Mouse (Mus musculus): ENCODE measurements around the gene 4933427D14Rik.
"Not testable (repeated sequence)": the region's sequence is repeated elsewhere in the genome, so short reads cannot be mapped to it uniquely, and the experiment has no call there.

Gene 4933427D14Rik

DNA sequence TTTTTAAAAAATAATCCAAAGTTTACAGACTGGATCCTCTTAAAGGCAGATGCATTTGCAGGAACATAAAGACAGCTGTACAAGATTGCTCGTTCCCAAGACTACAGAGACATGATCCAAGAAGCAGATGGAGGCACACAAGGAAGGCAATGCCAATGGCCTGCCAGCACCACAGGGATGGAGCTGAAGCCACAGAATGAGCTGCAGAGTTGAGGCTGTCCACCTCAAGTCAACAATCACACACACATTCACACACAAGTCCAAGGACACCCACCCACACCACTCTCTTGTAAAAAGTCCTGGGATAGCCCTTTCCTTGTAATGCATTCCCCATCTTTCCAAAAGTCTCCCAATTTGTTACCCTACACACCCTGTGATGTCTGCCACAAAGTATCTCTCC lies 3.8 kb downstream of the 4933427D14Rik start:
- DNase-seq, result no peak

DNA sequence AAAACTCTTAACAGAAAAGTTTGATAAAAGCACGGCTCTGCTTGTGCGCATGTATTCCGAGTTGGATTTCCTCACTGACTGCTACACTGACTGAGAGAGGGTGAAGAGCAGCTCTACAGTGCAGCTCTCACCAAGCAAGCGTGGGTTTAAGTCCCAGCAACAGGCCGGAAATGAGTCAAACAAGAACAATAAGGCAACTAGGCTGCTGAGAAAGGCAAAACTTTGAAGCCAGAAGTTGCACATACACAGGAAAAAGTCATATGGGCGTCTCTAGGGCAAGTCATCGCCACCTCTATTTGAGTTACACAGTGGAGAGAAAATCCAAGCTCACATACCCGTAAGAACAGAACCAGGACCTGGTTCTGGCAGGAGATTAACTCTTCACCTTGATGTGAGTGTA lies 10.8 kb downstream of the 4933427D14Rik start:
- no peak for DNase-seq

DNA sequence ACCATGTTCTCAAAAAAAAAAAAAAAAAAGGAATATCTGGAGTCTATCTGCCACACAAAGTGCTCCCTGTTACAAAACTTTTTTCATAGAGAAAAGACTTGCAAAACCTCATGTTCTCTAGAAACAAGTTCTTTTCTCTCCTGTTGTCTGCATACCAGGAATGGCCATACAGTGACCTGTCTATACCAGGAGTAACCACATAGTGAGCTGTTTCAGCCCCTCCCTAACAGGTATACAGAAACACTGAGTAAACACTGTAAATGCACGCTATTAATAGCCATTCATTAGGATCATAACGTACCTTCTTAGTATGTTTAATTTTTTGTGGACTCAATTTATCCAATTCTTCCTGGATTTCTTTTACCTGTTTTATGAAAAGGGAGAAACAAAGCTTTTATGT lies 13.0 kb downstream of the 4933427D14Rik start:
- no peak for DNase-seq

DNA sequence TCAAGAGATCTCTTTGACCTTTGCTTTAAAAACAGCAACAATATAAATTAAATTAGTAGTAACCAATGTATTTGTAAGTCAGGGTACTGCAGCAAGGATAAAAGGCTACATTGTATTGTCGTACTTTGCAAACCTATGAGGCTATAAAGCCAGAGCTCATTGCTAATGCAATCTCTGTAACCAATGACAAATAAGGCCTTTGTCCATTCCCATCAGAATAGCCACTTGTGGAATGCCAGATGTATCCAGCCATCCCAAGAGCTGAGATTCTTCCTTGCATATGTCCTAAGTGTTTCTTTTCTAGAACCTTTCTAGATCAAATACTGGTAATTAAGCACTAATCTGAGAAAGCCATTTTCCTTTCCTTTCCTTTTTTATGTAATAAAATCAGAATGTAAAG lies 16.4 kb downstream of the 4933427D14Rik start:
- DNase-seq, result no peak

DNA sequence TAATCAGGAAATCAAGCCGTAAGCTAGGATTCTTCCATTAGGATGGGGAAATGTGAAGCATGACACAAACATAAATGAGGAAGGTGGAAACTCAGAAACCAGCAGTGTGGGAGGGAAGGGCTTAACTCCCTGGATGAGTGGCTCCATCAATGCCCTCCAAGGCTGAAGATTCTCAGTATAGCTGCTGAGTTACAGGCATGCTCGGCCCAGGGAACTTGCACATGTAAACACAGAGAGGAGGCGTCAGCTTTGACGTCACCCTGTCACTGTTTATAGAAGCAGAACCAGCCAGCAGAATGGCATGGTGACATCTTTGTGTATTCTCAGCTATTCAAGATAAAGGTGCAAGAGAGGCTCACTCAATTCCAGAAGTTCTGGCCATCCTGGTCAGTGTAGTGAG lies 23.0 kb downstream of the 4933427D14Rik start:
- DNase-seq, result no peak

DNA sequence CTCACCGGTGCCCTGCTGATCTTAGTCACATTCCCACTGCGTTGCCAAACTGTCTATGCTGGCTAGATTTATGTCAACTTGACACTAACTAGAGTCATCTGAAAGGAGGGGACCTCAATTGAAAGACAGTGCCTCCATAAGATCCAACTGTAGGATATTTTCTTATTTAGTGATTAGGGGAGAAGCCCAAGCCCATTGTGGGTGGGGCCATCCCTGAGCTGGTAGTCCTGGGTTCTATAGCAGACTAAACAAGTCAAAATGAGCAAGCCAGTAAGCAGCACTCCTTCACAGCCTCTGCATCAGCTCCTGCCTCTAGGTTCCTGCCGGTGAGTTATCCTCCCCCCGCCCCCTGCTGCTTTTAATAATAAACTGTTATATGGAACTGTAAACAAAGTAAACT lies 26.1 kb downstream of the 4933427D14Rik start:
- DNase-seq, result no peak

DNA sequence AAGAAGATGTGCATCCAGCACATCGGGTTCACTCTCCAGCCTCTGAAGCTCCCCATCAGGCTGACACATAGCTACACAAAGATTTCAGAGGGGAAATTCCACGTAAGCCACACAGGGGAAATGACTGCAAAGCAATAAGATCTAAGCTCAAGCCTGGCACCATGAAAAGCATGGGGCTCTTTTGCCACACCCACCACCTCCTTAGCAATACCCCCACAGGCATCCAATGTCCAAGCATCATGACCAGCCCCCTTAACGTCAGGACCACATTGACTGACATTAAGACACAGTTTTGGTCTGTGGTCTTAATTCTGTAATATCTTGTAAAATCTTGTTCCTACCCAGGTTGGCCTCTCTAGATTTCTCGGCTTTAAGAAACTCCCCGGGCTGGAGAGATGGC lies 26.7 kb downstream of the 4933427D14Rik start:
- DNase-seq, result no peak

DNA sequence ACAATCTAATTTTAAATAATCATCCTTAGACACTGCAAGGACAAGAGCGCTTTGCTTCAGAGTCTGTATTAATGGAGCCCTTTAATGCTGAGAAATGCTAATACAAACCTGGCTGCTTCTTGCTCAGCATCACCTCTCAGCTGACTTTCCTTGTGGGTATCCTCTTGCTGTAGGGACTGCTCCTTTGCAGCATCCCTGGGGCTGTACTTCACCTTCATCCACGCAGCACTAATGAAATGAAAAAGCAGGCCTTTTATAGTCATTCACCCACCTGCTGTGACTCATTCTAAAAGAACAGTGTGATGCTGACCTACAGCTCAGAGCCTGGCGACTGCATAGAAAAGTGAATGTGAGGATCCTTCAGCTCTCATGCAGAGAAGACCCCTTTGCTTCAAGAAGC lies 30.7 kb downstream of the 4933427D14Rik start:
- no peak for DNase-seq

DNA sequence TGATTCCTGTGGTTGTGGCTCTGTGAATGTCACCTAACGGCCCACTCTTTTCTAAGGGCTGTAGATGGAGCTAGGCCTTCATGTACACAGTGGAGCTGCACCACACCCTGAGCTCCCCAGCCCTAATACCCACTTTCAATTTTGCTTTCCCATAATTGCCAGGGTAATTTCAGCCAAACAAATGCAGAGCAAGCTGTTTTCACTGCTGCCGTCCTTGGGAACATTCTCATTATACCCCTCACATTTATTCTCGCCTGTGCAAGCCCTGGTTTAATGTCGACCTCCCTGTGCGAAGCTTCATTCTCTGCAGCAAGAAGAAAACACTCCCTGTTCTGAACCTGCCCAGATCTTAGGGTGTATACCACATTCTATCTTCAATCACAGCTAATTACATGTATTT lies 31.3 kb downstream of the 4933427D14Rik start:
- no peak for DNase-seq

DNA sequence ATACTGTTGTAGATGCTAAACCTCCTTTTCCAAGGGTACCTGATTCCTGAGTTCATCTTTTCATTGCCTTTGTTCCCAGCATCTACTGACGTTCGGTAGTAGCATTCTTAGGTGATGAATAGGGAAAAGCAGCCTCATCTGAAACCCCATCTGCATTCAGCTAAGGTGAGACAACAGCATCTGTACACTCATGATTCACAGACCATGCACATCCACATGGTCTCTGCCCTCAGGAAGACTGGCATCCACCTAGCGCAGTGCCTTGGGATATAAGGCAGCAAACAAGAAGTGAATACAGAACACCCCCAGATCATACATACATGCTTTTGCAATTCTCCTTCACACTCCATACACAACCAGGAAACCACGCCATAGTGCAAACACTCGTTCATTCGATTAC lies 32.5 kb downstream of the 4933427D14Rik start:
- DNase-seq, result no peak

DNA sequence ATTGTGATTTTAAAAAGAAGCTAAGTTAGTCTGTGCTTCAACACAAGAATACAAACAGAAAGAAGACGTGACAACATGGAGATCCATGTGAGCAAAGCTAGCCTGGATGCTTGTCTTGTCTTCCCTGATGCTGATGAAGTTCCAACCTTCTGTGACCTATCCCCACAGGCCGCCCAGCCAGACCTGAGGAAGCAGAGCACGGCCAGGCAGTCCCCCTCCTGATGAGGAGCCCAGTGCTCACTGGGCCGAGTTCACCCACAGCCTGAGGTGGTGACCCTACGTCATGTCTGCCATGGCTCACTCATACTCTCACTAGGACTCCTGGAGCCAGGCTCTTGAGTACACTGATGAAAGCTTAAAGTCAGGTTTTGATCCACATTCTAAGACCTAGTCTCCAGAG lies 33.8 kb downstream of the 4933427D14Rik start:
- no peak for DNase-seq

DNA sequence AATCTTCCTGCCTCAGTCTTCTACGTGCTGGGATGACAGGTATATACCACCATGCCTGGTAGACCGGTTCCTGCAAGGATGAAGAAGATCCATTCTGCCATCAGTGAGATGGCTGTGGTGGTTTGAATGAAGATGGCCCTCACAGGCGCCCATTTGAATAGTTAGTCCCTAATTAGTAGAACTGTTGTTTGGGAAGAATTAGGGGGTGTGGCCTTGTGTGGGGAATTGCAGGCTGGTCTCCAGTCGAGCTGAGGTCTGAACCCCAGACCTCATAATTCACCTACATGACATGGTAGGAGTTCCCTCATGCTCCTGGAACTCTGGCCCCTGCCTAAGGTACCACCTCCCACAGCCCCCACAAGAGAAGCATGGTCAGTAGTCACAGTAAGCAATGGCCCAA lies 35.4 kb downstream of the 4933427D14Rik start:
- DNase-seq, result not testable (repeated sequence)

DNA sequence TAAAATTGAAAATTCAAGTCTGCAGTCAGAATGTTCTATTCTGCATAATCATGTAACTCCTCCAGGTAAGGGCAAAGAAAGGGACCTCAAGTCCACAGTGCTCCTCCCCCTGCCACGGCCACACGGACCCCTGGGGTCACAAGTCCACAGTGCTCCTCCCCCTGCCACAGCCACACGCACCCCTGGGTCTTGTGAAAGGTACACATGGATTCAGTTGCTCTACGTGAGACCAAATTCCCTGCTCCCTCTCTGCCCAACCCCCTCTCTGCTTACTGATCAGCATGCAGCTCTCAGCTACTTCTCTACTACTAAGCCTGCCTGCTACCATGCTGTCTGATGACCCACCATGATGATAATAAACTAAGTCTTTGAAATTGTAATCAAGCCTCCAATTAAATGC lies 37.4 kb downstream of the 4933427D14Rik start:
- DNase-seq, result no peak

DNA sequence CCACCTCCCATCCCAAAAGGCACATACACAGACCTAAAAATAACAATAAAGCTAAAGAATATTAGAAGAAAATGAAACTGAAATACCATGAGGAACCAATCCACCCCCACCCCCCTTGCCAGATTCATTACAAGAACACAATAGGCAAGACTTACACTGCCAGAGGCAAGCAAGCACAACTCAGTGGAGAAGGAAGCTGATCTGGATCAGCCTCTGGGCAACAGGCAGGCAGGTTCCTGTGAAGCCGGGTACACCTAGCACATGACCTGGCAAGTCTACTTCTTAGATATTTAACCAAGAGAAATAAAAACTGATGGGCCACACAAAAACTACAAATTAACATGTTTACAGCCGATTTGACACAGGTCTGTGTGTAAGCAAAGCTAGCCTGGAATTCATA lies 44.1 kb downstream of the 4933427D14Rik start:
- no peak for DNase-seq

DNA sequence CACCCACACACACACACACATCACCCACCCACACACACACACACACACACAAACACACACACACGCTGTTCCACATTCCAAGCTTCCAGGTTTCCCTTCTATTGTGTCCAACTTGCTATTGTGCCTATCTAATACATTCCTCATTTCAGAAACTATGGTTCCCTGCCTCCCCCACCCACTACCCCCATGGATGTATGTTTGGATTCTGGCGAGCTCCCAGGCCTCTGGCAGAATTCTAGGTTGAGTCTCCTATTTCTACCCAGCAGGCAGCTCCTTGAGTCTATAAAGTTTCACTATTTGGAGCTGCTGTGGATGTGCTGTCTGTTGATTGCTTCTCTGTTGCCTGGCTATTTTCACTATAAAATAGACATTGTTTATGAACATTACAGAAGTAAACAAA lies 50.6 kb downstream of the 4933427D14Rik start:
- DNase-seq, result no peak

DNA sequence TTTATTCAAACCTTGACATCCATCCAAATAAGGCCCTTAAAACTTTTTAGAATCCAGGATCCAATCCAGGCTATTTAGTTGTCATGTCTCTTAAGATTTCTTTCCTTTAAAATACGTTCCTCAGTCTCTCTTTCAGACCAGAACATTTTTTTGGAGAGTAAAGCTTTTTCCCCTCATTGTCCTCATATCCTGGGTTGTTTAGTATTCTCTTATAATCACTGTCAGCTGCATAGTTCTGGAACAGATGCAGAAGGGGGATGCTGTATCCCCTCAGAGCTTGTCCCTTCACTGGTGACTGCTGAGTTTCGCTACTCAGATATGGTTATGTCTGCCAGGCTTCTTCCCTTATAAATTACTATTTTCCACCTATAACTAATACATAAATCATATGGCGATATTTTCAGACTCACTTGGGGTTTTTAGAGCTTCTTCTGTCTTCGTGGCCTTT lies 51.3 kb downstream of the 4933427D14Rik start:
- DNase-seq, result no peak

DNA sequence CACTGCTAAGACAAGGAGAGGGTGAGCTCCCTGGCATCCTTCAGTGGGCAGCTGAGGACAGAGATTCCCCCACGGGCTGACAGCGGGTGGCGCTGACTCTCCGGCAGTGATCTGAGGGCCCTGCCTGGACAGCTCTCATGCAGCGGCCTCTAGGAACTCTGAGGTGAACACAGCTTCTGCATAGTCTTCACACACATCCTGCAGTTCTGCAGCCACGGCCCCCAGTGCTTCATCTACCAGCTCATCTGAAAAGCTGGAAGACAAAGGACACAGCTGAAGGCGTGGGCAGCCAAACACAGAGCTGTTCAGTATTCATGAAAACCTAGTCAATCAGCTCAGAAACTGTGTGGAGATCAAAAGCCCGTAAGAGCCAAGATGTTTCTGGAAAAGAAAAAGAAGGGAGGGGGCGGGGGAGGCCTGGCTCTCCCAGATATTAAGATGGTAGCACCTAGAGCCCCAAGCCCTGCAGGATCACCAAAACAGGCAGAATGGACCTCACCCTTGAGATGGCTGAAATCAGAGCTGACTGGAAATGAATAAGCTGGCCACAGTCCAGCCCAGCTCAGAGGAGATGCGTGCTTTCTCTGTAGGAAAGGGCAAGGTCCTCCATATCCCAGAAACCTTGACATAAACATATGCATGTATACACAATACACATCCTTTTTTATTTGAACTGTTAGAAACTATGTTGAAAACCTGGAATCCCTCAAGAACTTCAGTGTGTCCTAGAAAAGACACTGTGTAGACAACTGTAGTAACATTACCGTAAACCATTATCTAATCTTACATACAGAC lies 51.9 kb downstream of the 4933427D14Rik start:
- DNase-seq, result no peak

DNA sequence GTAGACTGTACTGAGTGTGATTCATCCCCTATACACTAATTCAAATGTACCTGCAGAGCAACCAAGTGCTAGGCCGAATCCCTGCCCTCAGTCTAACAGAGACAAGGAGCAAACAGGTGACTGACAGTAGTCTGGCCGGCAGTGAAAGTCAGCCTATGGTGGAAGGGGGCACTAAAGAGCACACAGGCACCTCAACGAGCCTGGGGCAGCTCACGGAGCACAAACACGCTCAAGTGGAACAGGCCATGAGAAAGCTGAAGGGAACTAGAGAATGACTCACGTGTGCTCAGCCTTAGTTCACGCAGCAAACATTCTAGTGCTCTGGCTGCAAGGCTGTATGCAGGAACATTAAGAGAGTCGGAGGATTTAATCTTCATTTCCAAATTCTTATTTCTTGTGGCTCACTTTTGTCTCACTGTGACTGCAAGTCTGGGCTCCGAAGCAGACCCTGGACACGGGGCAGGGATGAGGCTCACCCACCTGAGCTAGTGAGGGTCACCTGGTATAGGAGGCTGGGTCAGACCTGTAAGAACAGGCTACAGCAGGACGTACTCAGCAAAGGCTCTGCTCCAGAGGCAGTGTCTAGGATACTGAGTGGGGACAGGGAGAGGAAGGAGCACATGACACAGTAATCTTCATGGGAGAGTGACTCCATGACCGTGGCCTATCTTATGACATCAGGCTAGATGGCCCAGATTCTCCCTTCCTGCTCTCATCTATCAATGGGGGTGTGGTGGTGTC lies 54.0 kb downstream of the 4933427D14Rik start:
- no peak for DNase-seq

DNA sequence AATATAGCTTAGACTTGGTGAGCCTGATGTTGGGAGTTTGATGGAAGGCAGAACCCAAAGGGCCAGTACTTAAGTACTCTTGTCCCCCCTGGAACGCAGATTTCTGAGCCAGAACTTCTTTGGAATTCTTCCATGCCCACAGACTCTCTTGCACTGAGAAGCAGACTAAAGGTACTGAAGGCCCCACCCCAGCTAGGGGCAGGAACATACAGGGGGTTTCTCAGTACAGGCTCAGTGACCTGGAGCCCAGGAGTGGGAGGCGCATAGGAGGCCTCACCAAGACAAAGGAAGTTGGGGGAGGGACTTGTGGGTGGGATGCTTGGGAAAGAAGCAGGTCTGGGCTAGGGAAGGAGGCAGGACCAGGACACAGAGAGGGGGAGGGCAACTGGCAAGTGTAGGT lies 56.1 kb downstream of the 4933427D14Rik start:
- no peak for DNase-seq

DNA sequence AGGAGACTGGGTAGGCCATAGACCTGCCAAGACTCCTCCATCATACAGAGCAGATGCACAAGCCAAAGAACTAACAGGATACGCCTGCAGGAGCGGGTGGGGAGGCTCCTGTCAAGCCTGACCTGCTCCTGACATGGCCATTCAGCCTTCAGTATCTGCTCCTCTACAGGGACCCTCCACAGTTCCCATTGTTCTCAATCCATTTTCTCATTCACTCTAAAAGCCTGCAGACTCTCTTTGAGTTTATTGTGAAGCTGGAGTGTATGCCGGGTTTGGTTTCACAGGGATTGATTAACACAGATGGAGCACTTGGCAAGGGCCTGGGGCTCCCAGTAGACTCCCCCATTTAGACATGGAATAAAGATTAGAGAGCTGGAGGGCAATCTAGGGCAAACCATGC lies 59.3 kb downstream of the 4933427D14Rik start:
- DNase-seq, result no peak

DNA sequence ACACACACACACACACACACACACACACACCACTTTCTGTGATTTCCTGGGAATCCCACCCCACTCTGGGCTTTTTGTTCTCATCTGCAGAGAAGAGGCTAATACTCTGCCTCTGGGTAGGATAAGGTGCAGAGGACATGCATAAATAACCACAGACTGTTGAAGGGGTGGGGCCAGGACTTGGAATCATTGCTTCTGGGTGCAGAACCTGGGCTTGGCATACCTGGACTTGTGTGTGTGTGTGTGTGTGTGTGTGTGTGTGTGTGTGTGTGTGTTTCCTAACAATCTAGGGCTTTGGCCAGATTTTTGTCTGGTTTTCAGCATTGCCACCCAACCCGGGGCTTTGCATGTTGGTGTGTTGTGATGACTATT lies 61.4 kb downstream of the 4933427D14Rik start:
- DNase-seq, result peak; percentile 43

DNA sequence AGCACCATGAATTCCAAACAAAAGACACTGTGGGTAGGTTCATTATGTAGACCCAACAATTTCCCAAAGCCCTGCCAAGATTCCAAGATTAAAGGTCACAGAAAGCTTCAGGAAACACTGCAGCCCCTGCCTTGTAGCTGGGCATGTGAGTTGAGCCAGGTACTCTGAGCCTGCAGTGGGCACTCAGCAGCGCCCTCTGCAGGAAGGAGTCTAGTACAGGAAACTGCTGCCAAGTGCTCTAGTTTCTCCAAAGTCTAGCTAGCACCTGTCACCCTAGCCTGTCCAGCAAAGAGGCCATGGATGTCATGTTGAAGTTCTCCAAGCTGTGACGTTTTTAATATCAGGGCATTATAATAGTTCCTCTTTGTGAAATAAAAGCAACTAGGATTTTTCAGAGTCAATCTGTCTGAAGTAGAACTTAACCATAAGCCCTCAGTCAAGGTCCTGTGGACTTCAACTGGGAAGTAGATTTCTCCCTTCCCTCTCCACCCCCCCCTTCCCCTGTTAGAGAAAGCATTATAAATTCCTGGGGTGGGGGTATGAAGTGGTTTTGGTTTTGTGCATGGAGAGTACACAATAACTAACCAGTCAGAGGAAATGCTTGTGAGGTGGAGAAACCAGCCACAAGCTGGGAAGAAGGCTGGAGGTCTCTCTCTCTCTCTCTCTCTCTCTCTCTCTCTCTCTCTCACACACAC lies 61.9 kb downstream of the 4933427D14Rik start:
- peak; percentile 56 for DNase-seq

DNA sequence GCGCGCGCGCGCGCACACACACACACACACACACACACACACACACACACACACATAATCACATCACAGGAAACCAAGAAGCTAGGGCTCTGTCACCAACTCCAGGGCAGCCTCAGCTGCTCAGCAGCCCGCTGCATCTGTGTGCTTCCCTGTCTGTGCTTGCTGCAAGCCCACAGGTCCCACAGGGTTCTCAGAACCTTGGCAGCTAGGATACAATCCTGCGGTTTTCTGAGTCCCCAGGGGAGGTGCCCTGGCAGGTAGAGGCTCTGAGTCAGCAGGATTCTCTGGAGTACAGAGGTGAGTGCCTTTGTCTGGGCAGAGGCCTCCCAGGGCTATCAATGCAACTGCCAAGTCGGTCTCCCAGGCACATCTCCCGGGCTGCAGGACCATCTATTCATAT lies 64.4 kb downstream of the 4933427D14Rik start:
- DNase-seq, result no peak

DNA sequence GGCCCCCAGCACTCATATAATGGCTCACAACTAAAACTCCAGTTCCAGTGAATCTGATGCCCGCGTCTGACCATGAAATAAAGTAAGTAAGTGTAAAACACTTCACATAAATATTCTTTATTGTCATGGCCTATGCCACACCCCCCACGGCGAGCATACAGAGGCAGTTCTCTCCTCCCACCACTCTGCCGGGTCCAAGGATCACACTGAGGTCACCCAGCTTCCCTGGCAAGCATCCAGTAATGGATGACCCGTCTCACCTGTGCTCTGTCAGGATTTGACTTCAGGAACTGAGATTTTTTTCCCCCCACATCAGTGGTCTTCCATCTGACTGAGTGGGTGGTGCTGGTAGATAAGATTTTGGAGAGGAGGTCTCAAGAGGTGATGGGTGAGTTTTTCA lies 67.1 kb downstream of the 4933427D14Rik start:
- no peak for DNase-seq
